Mouse (Mus musculus): ENCODE measurements at regions not wholly inside any gene's neighbourhood (a gene's known extent, or its start where the extent isn't known, plus 50 kb on each side); places are given as distances from the start of the nearest gene placed in this dataset.
A peak's percentile ranks its signal among the peaks of the same experiment; 100 is the strongest.

- TF ChIP-seq NRF1 (IDR thresholded peaks at IDR 0.05; ENCODE audit: insufficient read depth, low read depth, low read length, poor library complexity, severe bottlenecking) = no peak
- TF ChIP-seq EP300 (IDR thresholded peaks at IDR 0.05; ENCODE audit: low read depth in 1 of 2, low read length in 2 of 2) = no peak
Observed at GRCm38 (mm10) chr15:17180164-17180563, 451.6 kb downstream of the Cdh9 start (continued).

DNA sequence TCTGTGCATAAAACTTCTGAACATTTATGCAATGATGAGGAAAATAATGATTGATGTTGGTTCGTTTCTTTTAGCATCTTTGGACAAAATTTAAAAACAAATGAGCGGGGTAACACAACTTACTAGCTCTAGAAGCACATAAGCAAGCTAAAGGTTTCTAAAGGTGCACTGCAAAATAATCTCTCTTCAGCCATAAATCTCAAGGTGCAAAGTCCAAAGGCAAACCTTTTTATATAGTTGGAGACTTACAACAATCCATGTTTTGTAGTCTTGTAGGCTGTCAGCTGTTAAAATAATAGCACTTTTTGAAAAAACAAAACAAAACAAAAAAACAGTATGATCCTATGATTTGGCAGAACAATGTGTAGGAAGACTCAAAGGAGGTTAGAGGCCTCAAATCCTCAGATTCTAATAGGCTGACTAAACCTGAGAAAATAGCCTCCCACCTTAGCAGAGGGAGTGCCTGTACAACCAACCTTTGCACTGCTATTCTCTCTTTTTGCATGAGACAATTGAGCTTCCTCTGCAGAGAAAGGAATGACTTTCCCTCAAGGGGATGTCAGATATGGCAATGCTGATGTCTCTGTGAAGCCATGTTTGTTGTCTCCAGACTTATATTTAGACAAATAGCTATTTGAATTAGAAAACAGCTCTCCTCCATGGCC, 452.9 kb downstream of the Cdh9 start:
- Histone ChIP-seq H3K27me3 (ENCODE audit: control insufficient read depth in 1 of 2, insufficient read depth in 2 of 2, low read length in 2 of 2) (no peaks in the 10 kb centered on the region), H3K4me1 (ENCODE audit: control insufficient read depth in 1 of 2, insufficient read depth in 2 of 2, low read length in 2 of 2) (no peaks in the 10 kb centered on the region), H3K27ac (ENCODE audit: control insufficient read depth, low read depth, low read length) (no peak overlapping the region)

GRCm38 (mm10) chr15:17195439-17195838, 466.9 kb downstream of the Cdh9 start:
- H3K27me3 ChIP-seq (ENCODE audit: control insufficient read depth in 1 of 2, insufficient read depth in 2 of 2, low read length in 2 of 2) = no peaks in the 10 kb centered on the region
- peak; percentile 78 for DNase-seq (ENCODE audit: low read depth, low spot score)
- H3K4me1 ChIP-seq (ENCODE audit: control insufficient read depth in 1 of 2, insufficient read depth in 2 of 2, low read length in 2 of 2) = 0 out of 4 replicates have a peak, but pooled peaks cover 0 to 2% of the 10 kb centered on the region in 2 experiments
- H3K36me3 ChIP-seq (ENCODE audit: control insufficient read depth in 1 of 2, insufficient read depth in 2 of 2, low read length in 2 of 2) = peaks cover 0 to 2% of the 10 kb centered on the region in 2 experiments; a peak in 2 of 4 replicates
- H3K9me3 ChIP-seq (replicated peaks; ENCODE audit: insufficient read depth, low read length) = no peaks in the 10 kb centered on the region
- 0 out of 2 replicates have a peak, but pooled peaks have one; percentile 30 for TF ChIP-seq HCFC1 (IDR thresholded peaks at IDR 0.05; ENCODE audit: low read depth, low read length)
- TF ChIP-seq BHLHE40 (IDR thresholded peaks at IDR 0.05; ENCODE audit: borderline replicate concordance, low read depth, low read length) = no peak
- no peak for TF ChIP-seq USF2 (IDR thresholded peaks at IDR 0.05; ENCODE audit: borderline replicate concordance in 1 of 2, insufficient read depth in 1 of 2, low read depth in 1 of 2, low read length in 2 of 2)
- no peak for TF ChIP-seq CHD1 (IDR thresholded peaks at IDR 0.05; ENCODE audit: low read depth, low read length)
- TF ChIP-seq JUND (IDR thresholded peaks at IDR 0.05; ENCODE audit: low read depth, low read length) = 0 out of 2 replicates have a peak, but pooled peaks have one; percentile 32
- peak; percentile 69 to 95 (median 85) for TF ChIP-seq CTCF (IDR thresholded peaks at IDR 0.05 in 2 of 3, conservative IDR thresholded peaks at IDR 0.05 in 1 of 3; ENCODE audit: control insufficient read depth in 1 of 3, insufficient read depth in 1 of 3, low read depth in 2 of 3, low read length in 3 of 3, poor library complexity in 1 of 3, severe bottlenecking in 1 of 3)
- TF ChIP-seq ZNF384 (IDR thresholded peaks at IDR 0.05; ENCODE audit: low read depth, low read length) = no peak
- TF ChIP-seq POLR2AphosphoS5 (IDR thresholded peaks at IDR 0.05; ENCODE audit: borderline replicate concordance, low read depth, low read length) = no peak
- TF ChIP-seq MYB (IDR thresholded peaks at IDR 0.05; ENCODE audit: low read depth, low read length) = no peak
- TF ChIP-seq ZKSCAN1 (IDR thresholded peaks at IDR 0.05; ENCODE audit: low read depth, low read length) = no peak
- TF ChIP-seq NRF1 (IDR thresholded peaks at IDR 0.05; ENCODE audit: insufficient read depth, low read depth, low read length, poor library complexity, severe bottlenecking) = no peak
- TF ChIP-seq GATA1 (IDR thresholded peaks at IDR 0.05; ENCODE audit: low read depth, low read length) = 0 out of 2 replicates have a peak, but pooled peaks have one; percentile 10
- TF ChIP-seq MAZ (IDR thresholded peaks at IDR 0.05; ENCODE audit: low read depth, low read length) = no peak
- peak; percentile 91 for TF ChIP-seq ZC3H11A (IDR thresholded peaks at IDR 0.05; ENCODE audit: low read depth, low read length)
- peak; percentile 97 for TF ChIP-seq RAD21 (IDR thresholded peaks at IDR 0.05; ENCODE audit: low read depth, low read length)
- TF ChIP-seq UBTF (IDR thresholded peaks at IDR 0.05; ENCODE audit: borderline replicate concordance, insufficient read depth, low read depth, low read length) = no peak
- peak; percentile 98 for TF ChIP-seq SMC3 (IDR thresholded peaks at IDR 0.05; ENCODE audit: low read depth, low read length)
- no peak overlapping the region for H3K27ac ChIP-seq (ENCODE audit: control insufficient read depth, low read depth, low read length)
- no peak overlapping the region for H3K9ac ChIP-seq (ENCODE audit: control insufficient read depth, low read depth, low read length, poor library complexity, severe bottlenecking)
- H3K4me3 ChIP-seq (ENCODE audit: control insufficient read depth in 1 of 2, insufficient read depth in 1 of 2, low read depth in 2 of 2, low read length in 2 of 2) = no peak overlapping the region
- H3K79me2 ChIP-seq (ENCODE audit: control insufficient read depth, insufficient read depth, low read length, poor library complexity) = no peaks in the 10 kb centered on the region

More for the DNA sequence above, 452.9 kb downstream of the Cdh9 start:
- no peak for TF ChIP-seq TCF12 (IDR thresholded peaks at IDR 0.05; ENCODE audit: low read depth, low read length)
- TF ChIP-seq UBTF (IDR thresholded peaks at IDR 0.05; ENCODE audit: borderline replicate concordance, insufficient read depth, low read depth, low read length) = no peak
- H3K9ac ChIP-seq (ENCODE audit: control insufficient read depth, low read depth, low read length, poor library complexity, severe bottlenecking) = no peak overlapping the region
- H3K4me3 ChIP-seq (ENCODE audit: control insufficient read depth in 1 of 2, insufficient read depth in 1 of 2, low read depth in 2 of 2, low read length in 2 of 2) = no peak overlapping the region
- H3K36me3 ChIP-seq (ENCODE audit: control insufficient read depth in 1 of 2, insufficient read depth in 2 of 2, low read length in 2 of 2) = no peaks in the 10 kb centered on the region
- no peaks in the 10 kb centered on the region for H3K9me3 ChIP-seq (replicated peaks; ENCODE audit: insufficient read depth, low read length)
- no peak for DNase-seq (ENCODE audit: low read depth, low spot score)
- no peaks in the 10 kb centered on the region for H3K79me2 ChIP-seq (ENCODE audit: control insufficient read depth, insufficient read depth, low read length, poor library complexity)
